Mouse (Mus musculus) thymus, postnatal 0 days (tissue): ENCODE data around the gene Camk1d. TPM values are rescaled to one million over a fixed set of nuclear protein-coding genes. Genes with fewer than 3 reads are reported as not detected.
"Not testable (repeated sequence)": the region's sequence is repeated elsewhere in the genome, so short reads cannot be mapped to it uniquely, and the experiment has no call there.

Experiments
- DNase-seq: peaks from one replicate; pipeline ENCODE4 v3.0.0-alpha.2; 2015; ENCODE audit warnings: low spot score
- polyA plus RNA-seq: library from polyadenylated mRNA; unstranded; fragments of >200 nt; fragmentation: Nextera tagmentation; extraction: Ambion mirVana; gene quantifications from 2 replicates; pipeline ENCODE4 v1.2.1, GENCODE M21; 2015

The Camk1d gene
- polyA plus RNA-seq, 1 experiment from 2014 or later: 14.4 TPM

GRCm38 (mm10) chr2:5577399-5578129 lies 136.8 kb downstream of the Camk1d start:
- DNase-seq: no peak

DNA sequence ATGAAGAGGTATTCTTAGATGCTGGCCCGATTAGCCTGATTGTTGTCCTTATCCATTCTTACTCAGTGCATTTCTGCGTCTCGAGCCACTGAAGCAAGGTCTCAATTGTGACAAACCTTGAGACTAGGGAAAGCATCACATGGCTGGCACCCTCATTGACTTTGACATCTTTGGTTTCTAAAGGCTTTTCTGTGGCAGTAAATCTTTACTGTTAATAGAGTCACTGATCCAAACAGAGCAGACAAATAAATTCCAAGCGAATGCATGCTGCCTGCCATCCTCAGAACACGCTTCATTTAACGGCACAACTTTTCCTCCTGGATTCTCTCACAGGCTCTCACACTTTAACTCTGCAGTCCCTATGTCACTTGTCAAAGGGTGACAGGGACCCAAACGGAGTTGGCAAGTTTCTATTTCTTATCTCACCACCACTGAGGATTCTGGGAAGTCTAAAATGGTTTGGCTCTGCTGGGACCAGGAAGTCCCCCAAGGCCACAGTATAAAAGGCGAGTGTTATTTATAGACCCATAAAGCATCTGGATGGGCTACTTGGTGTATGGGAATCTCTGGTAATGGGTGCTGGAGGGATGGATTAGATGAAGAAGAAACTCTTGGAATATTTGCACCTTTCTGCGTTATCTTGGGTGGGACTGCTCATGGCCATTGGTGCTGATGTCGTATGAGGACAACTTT lies 141.9 kb downstream of the Camk1d start:
- DNase-seq: no peak

GRCm38 (mm10) chr2:5566611-5567010 lies 147.7 kb downstream of the Camk1d start:
- DNase-seq: no peak

DNA sequence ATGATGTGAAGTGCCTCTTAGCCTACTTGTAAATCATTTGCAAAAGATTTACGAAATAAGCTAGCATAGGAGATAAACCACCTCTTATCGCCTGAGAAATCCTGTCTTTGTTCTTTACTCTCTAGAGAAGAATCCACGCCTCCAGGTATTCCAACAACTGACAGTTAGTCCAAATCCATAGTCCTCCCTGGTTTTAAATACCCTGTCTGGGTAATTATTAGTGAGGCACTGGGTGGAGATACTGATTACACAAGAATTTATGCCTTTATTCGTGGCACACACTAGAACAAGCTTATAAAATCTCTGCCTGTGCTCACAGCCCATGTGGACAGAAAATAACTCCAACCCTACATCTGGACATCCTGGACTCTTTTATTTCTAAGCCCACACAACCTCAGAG lies 150.6 kb downstream of the Camk1d start:
- DNase-seq: no peak

DNA sequence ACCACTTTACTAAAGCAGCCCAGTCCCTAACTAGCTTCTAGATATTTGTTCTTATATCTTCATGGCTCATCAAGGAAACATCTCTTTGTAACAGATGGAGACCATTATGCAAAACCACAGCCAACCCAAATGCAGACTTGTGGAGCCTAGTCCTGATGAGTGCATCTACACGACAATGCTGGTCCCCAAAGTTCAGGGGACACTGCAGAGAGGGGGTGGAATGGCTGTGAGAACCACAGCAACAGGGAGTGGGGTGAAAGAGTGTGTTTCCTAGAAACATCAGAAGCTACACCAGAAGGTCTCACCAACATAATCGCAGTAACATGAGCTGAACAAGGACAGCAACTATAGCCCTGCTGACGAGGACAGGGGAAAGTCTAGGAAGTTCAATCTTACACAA lies 152.9 kb downstream of the Camk1d start:
- no peak for DNase-seq

DNA sequence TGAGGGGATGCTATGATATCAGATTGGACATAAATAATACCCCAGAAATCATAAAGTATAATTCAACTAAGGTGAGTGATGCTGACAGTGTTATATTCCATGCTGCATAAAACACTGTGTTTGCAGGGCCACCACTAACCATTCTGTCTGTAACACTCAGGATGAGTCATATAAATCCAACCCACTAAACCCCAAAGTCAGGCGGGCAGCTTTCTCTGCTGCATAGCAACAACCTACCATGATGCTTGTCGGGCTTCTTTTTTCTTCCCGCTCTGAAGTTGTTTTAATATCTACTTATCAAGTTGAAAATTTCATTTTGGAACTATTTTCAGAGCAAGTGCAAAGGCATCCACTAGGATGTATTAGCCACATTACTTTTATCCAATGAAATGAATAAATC lies 161.1 kb downstream of the Camk1d start:
- DNase-seq: no peak

GRCm38 (mm10) chr2:5551758-5552255 lies 162.5 kb downstream of the Camk1d start:
- no peak for DNase-seq

DNA sequence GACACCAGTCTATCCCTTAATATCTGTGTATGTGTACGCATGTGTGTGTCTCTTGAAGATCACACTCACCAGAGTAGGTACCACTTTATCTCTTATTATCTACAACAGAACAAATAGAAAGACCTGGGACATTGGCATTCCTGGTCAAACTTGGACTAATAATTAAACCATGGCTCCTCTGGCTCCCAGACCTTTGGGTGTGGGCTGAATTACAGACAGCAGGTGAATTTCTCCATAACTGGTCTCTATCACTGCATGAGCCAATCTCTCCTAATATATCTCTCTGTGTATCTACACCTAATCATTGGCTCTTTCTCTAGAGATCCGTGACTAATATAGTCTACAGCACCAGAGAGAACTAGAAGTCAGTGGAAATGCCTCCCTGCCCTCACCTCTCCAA lies 165.0 kb downstream of the Camk1d start:
- no peak for DNase-seq

GRCm38 (mm10) chr2:5548872-5549271 lies 165.4 kb downstream of the Camk1d start:
- no peak for DNase-seq

GRCm38 (mm10) chr2:5540870-5541269 lies 173.4 kb downstream of the Camk1d start:
- DNase-seq: no peak

DNA sequence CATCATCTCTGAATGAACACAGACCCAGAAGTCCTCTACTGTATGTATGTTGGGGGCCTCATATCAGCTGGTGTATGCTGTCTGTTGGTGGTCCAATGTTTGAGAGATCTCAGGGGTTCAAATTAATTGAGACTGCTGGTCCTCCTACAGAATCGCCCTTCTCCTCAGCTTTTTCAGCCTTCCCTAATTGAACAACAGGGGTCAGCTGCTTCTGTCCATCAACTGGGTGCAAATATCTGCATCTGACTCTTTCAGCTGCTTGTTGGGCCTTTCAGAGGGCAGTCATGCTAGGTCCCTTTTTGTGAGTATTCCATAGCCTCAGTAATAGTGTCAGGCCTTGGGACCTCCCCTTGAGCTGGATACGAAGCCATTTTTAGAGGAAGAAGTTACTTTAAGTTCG lies 174.4 kb downstream of the Camk1d start:
- DNase-seq: not testable (repeated sequence)

DNA sequence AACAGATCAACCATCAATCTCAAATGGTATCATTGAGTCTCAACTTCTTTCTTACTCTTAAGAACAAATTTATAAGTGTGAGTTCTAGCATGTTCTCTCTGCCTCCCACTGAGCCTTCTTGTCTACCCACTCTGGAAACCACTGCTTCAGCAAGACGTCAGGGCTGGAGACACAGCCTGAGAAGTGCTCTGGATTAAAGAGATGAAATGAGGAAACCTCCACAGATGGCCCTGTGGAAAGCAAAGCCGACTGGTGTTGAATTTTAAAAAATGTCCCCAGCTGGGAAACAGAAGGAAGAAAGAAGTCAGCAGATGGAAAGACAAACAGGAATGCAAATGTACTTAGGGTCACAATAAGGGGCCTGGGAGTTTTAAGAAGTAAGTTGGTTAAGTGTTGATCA lies 180.4 kb downstream of the Camk1d start:
- DNase-seq: no peak

- no peak for DNase-seq
These were observed 184.3 kb downstream of the Camk1d start for GRCm38 (mm10) chr2:5529992-5530391.

DNA sequence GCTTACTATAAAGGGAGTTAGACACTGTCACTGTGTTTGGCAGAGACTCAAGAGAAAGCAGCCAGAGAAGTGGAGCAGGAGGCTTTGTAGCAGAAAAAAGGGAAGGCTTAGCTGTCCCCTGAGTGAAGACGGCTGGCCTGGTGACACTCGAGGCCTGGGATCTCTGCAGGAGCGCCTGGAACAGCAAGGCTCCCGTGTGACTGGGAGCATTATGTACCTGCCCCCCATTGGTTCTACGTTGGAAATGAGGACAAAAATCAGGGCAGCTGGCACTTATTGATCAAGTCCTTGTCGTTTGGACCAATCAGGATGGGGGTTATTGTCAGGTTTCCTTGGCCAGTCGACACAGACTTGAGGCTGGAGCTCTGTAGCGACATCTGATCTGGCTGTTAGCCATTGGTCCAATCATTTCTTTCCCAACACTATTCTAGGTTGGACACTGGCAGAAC lies 195.1 kb downstream of the Camk1d start:
- no peak for DNase-seq

GRCm38 (mm10) chr2:5515106-5515505 lies 199.2 kb downstream of the Camk1d start:
- no peak for DNase-seq

- DNase-seq: no peak
These were observed 200.2 kb downstream of the Camk1d start for GRCm38 (mm10) chr2:5514095-5514494.

DNA sequence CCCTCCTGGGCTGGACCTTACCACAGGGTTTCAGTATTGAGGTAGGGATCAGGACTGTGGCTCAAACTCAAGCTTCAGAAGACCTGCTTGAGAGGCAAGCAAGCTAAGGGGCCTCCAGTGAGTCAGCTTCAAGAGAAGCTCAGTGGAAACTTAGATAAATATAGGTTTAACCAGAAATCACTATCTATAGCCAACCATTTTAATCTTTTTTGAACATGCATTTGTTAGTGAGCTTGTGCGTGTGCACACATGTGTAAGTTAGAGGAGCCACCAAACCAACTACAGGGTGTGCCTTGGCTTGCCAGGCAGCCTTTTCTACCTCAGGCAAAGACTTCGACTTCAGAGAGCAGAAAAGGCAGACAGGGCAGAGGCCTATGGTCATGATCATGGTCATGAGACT lies 200.7 kb downstream of the Camk1d start:
- no peak for DNase-seq

GRCm38 (mm10) chr2:5510042-5510441 lies 204.3 kb downstream of the Camk1d start:
- DNase-seq: no peak

- no peak for DNase-seq
These were observed 214.7 kb downstream of the Camk1d start for GRCm38 (mm10) chr2:5499620-5500019.

DNA sequence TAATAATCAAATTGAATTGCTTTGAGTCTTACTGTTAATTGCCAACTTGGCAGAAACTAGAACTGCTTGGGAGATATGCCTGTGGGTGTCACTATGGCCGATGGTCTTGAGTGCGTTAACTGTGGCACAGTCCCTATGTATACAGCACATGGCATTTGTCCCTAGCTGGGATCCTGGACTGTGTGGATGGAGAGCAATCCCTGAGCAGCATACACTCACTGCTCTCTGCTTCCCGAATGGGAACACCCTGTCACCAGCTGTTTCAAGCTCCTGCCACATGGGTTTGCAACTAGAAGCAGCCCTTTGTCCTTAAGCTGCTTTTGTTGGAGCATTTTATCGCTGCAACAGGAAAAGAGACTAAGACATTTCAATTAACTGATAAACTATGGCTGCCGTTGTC lies 224.4 kb downstream of the Camk1d start:
- DNase-seq: no peak

GRCm38 (mm10) chr2:5487344-5487743 lies 227.0 kb downstream of the Camk1d start:
- DNase-seq: no peak

GRCm38 (mm10) chr2:5486663-5487062 lies 227.7 kb downstream of the Camk1d start:
- DNase-seq: no peak

- no peak for DNase-seq
These were observed 228.5 kb downstream of the Camk1d start for GRCm38 (mm10) chr2:5485786-5486185.
